ENCODE assay signal across 14 mouse cellular contexts in genomic region chrX:142804596-142804995, GRCm38 (mm10).
DNase-seq lines count a peak whose midpoint lies in the region; ATAC-seq lines count a peak whose summit lies in the region.
"Had no signal": no experiment of that assay in that cellular context is flagged by ENCODE, and none has a peak within 500 bp of the region (broad histone marks: within the 10 kb centered on the region; RNA-seq: fewer than 3 reads in every experiment).

No protein-coding gene starts in this region.

- DNase-seq in left cerebral cortex, postnatal 10 days (ENCODE audit: extremely low spot score in 1 of 2, low spot score in 2 of 2) = peak; percentile 36 to 39
- no peak for DNase-seq in left cerebral cortex, postnatal 36 days (ENCODE audit: low spot score in 2 of 2)
- DNase-seq in cerebellum, adult 18-20 months = peak; percentile 52 to 64
- DNase-seq in left cerebral cortex, postnatal 25 days (ENCODE audit: low spot score in 2 of 2) = peak; percentile 17 to 33
- DNase-seq in thymus, postnatal 14 days = no peak
- no peak for DNase-seq in retina, postnatal 1 day
- DNase-seq: heart, adult 2 months had no signal

- ATAC-seq in forebrain, embryonic 13.5 days = peak; percentile 43; the same call in 1 of the 2 replicates
- no peak for ATAC-seq in forebrain, embryonic 12.5 days (ENCODE audit: low FRiP score)
- ATAC-seq: intestine, embryonic 16.5 days; Patski had no signal

- no peaks in the 10 kb centered on the region for H3K36me3 ChIP-seq in forebrain, embryonic 13.5 days (ENCODE audit: poor library complexity, severe bottlenecking)
- H3K36me3 ChIP-seq in forebrain, embryonic 12.5 days (replicated peaks) = no peaks in the 10 kb centered on the region
- H3K36me3 ChIP-seq: neural tube, embryonic 15.5 days had no signal

- H3K27ac ChIP-seq in forebrain, embryonic 13.5 days = no peak overlapping the region
- no peak overlapping the region for H3K27ac ChIP-seq in forebrain, embryonic 12.5 days
- H3K27ac ChIP-seq: heart, adult 2 months; limb, embryonic 13.5 days; neural tube, embryonic 15.5 days had no signal

- H3K4me1 ChIP-seq in forebrain, embryonic 13.5 days = no peaks in the 10 kb centered on the region
- no peaks in the 10 kb centered on the region for H3K4me1 ChIP-seq in forebrain, embryonic 12.5 days

- WGBS in forebrain, embryonic 13.5 days = 65% methylated on average over 3 of the region's 3 CpGs
- 90% methylated on average over 3 of the region's 3 CpGs for WGBS in forebrain, embryonic 12.5 days

- no peaks in the 10 kb centered on the region for H3K9me3 ChIP-seq in forebrain, embryonic 13.5 days (replicated peaks)
- no peaks in the 10 kb centered on the region for H3K9me3 ChIP-seq in forebrain, embryonic 12.5 days
- H3K9me3 ChIP-seq: limb, embryonic 13.5 days; neural tube, embryonic 15.5 days had no signal

- no peak overlapping the region for H3K9ac ChIP-seq in forebrain, embryonic 13.5 days
- H3K9ac ChIP-seq in forebrain, embryonic 12.5 days = no peak overlapping the region
- H3K9ac ChIP-seq: limb, embryonic 13.5 days; neural tube, embryonic 15.5 days had no signal

- H3K4me2 ChIP-seq in forebrain, embryonic 13.5 days = no peak overlapping the region
- H3K4me2 ChIP-seq in forebrain, embryonic 12.5 days = no peak overlapping the region
- H3K4me2 ChIP-seq: limb, embryonic 13.5 days; neural tube, embryonic 15.5 days had no signal

- intact Hi-C loops in left cerebral cortex, postnatal 10 days (cut with DNase I) = loop anchor here (10.0 kb wide), 1 partner anchor 430 kb away; no protein-coding TSS in a partner anchor
- intact Hi-C loops in left cerebral cortex, postnatal 36 days (cut with DNase I) = loop anchor here (10.0 kb wide), 2 partner anchors 120 to 420 kb away; partner anchors contain the start of gene Tmem164
- intact Hi-C loops in left cerebral cortex, postnatal 25 days (cut with DNase I) = no loop called here

- no peaks in the 10 kb centered on the region; the same call in 1 of the 2 replicates for H3K27me3 ChIP-seq in forebrain, embryonic 13.5 days
- peaks cover 12% of the 10 kb centered on the region; the same call in 1 of the 2 replicates for H3K27me3 ChIP-seq in forebrain, embryonic 12.5 days
- H3K27me3 ChIP-seq: limb, embryonic 13.5 days; neural tube, embryonic 15.5 days; Patski had no signal

- H3K4me3 ChIP-seq in forebrain, embryonic 13.5 days = no peak overlapping the region
- no peak overlapping the region for H3K4me3 ChIP-seq in forebrain, embryonic 12.5 days (replicated peaks)
- H3K4me3 ChIP-seq: erythroblast, embryonic 14.5 days; heart, adult 2 months; limb, embryonic 13.5 days; neural tube, embryonic 15.5 days had no signal

Comparison
In these comparisons a context has a peak if more than half of its experiments do, and no peak if none do; other contexts are left out.
1. DNase-seq: peak in left cerebral cortex, postnatal 10 days (2 of 2), cerebellum, adult 18-20 months (2 of 2) and left cerebral cortex, postnatal 25 days (2 of 2); none in left cerebral cortex, postnatal 36 days (0 of 2), thymus, postnatal 14 days (single experiment) and retina, postnatal 1 day (single experiment).